Mouse (Mus musculus) left cerebral cortex, adult 6 months (tissue): ENCODE data around the gene Psap. TPM values are rescaled to one million over a fixed set of nuclear protein-coding genes. Genes with fewer than 3 reads are reported as not detected.

ENCODE experiments used
- long read RNA-seq, 2 experiments: library from polyadenylated mRNA; unstranded; transcript quantifications; one replicate each; pipeline ENCODE4 v2.0.0; 2019 to 2020
- polyA plus RNA-seq: library from polyadenylated mRNA; unstranded; fragments of <200 nt; fragmentation: Nextera tagmentation; gene quantifications from 2 replicates; pipeline ENCODE4 v1.2.3, GENCODE M21; 2021

The Psap gene
- 449 and 759 TPM in 2 replicates for polyA plus RNA-seq
- long read RNA-seq, experiment 1, transcript Psap-201 (14 exons, 2,654 nt): major isoform, 1,523 of 2,620 reads
- long read RNA-seq, experiment 1, transcript Psap-202 (14 exons, 2,646 nt): minor isoform, 371 of 2,620 reads
- long read RNA-seq, experiment 1, partial matches to known transcripts: 161 of 2,620 reads
- long read RNA-seq, experiment 1, other reads (novel, unspliced or antisense): 562 of 2,620 reads
- long read RNA-seq, experiment 2, transcript Psap-201 (14 exons, 2,654 nt): major isoform, 345 of 820 reads
- long read RNA-seq, experiment 2, transcript Psap-202 (14 exons, 2,646 nt): minor isoform, 109 of 820 reads
- long read RNA-seq, experiment 2, partial matches to known transcripts: 230 of 820 reads
- long read RNA-seq, experiment 2, other reads (novel, unspliced or antisense): 136 of 820 reads

GRCm38 (mm10) chr10:60277207-60278005, at the start of gene Psap:
Gene Psap (plus strand): TSS chr10:60277627.

GRCm38 (mm10) chr10:60346701-60347405, 69.4 kb downstream of the Psap start, which contains the start of gene Vsir:
Gene Vsir (plus strand): TSS chr10:60346851.

Other genes starting within 250 kb of the Psap start
- gene Spock2, start 171.4 kb upstream of the Psap start, polyA plus RNA-seq: 86.1 and 104 TPM in 2 replicates
- gene Chst3, start 58.4 kb upstream of the Psap start, polyA plus RNA-seq: 0.20 and 0.26 TPM in 2 replicates
- gene Vsir, start 69.2 kb downstream of the Psap start, polyA plus RNA-seq: 8.4 and 9.9 TPM in 2 replicates
- 2.5 and 3.0 TPM in 2 replicates for gene Gm17455, start 122.1 kb downstream of the Psap start, polyA plus RNA-seq